Mouse (Mus musculus): ENCODE measurements at regions not wholly inside any gene's neighbourhood (a gene's known extent, or its start where the extent isn't known, plus 50 kb on each side); places are given as distances from the start of the nearest gene placed in this dataset.

- no peak for TF ChIP-seq CTCF (conservative IDR thresholded peaks at IDR 0.05; ENCODE audit: insufficient read depth, insufficient read length, low read depth, low read length)
- TF ChIP-seq POLR2A (IDR thresholded peaks at IDR 0.05; ENCODE audit: low read depth, low read length), result no peak
Measured at GRCm38 (mm10) chr2:78025651-78026435, 79.7 kb upstream of the Cwc22 start.

Data from kidney, adult 2 months (tissue).